Mouse (Mus musculus) MN1 (cell line): Measurements from ENCODE around the gene 1700020D05Rik.

Experiments used
- DNase-seq: peaks from one replicate; pipeline ENCODE4 v3.0.0-alpha.2; 2016; ENCODE audit warnings: low spot score

The 1700020D05Rik gene

DNA sequence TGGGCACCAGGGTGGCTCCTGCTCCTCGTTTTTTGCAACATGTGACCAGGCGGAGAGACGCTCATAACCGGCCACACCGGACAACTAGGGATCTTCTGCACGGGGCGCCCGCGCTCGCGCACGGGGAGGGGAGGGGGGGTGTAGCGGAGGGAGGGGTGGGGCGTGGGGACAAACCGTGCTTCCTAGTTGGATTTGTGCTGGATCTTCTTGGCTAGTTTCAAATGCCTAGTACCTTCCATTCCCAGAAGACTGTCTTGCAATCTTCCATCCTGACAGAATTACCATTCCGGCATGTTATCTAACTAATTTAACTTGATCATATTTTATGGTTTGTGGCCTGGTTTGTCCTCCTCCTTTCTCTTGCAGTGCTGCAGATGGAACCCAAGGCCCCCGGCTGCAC lies at the start of gene 1700020D05Rik:
1700020D05Rik (minus strand) TSS at position 101 of the 400 bp plus-strand sequence.
- DNase-seq = no peak

DNA sequence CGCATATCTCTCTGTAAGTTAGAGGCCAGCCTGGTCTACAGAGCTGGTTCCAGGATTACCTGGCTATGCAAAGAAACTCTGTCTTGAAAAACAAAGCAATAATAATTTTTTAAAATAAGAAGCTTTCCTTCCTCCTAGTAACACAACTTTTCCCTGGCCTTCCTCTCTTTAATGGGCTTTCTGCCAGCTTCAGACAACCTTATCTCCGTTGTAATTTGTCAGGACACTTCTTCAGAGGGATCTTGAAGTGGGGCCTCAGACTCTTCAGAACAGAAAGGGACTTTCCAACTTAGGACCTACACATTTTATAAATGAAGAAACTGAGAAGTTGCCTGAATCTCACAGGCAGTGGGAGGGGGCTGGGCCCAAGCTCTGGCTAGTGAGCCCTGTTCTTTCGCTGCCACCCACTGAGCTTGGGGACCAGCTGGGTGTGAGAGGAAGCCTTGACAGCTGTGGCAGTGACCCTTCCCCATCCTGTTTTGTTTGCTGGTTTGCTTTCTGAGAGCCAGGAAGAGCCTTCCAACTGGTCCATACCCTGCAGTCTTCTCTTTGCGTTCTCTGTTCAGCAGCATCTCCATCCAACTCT lies 44.0 kb upstream of the 1700020D05Rik start:
- no peak for DNase-seq

GRCm38 (mm10) chr19:5544031-5544430 lies 40.4 kb upstream of the 1700020D05Rik start:
- DNase-seq = no peak

DNA sequence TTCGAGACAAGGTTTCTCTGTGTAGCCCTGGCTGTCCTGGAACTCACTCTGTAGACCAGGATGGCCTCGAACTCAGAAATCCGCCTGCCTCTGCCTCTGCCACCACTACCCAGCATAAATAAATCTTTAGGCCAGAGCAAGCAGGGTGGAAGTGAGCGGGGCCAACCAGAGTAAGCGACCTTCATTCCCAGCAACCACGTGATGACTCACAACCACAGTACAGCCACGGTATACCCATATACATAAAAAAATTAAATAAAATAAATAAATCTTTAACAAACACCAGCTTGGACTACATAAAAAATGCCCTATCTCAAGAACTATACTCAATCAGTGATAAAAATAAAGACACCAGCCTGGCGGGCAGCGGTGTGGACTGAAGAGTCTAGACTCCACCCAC lies 39.8 kb upstream of the 1700020D05Rik start:
- DNase-seq = no peak

DNA sequence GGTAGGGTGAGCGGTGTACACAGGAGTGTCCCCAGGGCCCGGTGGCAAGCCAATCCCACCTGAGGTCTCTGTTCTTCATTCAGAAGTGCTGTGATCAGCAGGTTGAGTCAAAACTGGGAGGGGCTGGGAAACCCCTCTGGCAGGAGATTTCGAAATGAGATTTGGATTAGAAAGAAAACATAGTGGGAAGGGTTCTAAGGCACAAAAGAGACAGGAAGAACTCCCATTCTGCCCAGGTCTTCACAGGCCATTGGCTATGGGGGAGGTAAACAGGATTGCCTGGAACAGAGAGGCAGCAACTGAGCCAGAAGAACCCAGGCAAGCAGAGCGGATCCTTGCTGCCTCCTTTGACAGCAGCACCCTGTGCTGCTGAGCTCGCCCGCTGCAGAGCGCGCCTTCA lies 35.2 kb upstream of the 1700020D05Rik start:
- no peak for DNase-seq

DNA sequence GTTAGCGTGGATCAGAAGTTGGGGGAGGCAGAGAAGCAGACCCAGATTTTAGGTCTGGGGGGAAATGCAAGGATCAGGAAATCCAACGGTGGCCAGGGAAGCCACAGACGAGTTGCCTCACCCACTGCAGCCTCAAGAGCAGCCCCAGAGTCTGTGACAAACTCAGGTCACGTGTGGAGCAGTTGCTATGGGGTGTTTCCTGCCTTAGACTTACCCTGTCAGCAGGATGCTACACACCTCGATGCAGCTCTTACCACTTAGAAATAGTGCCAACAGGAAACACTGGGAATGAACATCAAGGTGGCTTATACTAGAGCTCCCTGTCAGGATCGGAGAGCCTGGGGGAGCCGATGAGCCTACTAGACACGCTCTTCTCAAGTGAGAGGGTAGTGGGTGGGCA lies 28.9 kb upstream of the 1700020D05Rik start:
- DNase-seq = no peak

DNA sequence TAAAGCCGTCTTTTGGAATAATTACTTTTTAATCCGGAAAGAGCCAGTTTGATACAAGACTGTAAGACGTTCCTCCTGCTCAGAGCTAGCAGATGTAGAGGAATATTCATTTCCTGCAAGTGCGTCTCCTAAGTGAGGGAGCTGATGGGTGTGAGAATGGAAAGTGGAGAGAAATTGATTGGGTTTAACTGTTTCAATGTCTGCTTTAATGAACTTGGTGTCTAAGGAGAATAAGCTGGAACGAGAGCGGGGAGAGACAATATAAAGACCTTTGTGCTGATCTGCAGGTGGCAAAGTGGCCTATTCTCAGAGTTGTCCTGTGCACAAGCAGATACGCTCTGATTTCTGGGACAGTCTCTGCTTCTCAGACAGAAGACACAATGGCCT lies 26.5 kb upstream of the 1700020D05Rik start:
- no peak for DNase-seq

DNA sequence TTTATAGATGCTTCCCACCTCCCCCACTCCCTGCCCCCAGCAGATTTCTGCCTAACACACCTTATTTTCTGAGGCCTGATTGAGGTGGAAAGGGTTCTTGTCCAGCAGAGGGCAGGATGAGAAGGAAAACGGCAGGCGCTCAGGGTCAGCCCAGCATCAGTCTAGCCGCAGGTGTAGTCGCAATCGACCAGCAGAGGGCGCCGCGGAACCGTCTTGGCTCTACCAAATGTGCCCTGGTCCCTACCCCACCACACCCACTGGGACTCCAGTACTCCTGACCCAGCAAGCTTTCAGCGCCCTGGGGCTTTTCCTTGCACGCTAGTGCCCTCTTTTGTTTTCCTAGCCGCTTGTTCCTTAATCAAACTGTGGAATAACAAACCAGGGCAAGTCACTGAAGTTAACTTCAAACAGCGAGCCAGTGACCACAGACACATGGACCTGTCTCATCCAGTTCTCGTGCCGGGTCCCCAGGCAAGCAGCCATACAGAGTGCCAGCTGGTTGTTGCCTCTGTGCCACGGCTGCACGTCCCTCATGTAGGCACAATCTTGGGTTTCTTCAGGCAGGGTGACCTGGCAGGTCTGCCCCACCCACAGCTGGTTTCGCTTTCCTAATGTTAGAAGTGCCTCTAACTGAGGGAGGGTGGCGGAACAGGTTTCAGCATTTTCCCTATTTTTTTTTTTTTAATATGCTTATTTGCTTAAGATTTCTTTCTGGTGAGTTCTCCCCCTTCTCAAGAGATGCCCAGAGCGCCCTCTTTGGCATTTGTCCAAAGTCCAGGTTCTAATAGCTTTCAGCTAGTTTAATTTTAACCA lies 25.9 kb upstream of the 1700020D05Rik start:
- DNase-seq = peak; percentile 94

DNA sequence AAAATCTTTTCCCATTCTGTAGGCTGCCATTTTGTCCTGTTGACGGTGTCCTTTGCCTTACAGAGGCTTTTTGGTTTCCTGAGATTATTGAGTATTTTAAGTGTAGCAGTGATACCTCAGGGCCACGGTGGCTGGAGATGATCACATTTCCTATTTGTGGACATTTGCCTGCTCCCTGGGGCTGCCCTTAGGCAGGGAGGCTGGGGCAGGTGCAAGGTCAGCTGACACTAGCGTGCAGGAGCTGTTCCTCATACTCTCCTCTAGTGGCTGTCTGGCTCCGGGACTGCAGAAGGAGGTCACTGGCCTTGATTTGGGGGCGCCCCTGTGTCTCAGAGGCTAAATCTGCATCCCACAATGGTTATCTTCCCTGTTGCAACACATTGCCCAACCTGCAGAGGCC lies 21.6 kb upstream of the 1700020D05Rik start:
- DNase-seq = no peak

DNA sequence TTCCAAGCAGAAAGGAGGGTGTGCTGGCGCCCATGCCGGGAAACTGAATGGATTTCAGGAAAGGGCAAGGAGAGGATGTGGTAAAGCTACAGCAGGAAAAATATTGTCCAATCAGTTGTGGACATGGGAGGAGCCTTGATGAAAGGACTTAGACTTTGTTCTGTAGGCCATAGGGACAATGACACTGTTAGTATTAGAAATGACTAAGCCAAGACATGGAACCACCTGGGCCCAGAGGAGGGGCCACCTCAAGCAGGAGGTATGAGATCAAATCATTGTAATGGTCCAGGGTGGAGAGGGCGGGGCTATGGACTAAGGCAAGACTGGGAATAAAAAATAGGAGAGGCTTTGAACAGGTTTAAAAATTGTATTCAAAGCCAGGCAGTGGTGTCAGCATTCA lies 15.1 kb upstream of the 1700020D05Rik start:
- DNase-seq = no peak

- no peak for DNase-seq
These were observed 13.4 kb upstream of the 1700020D05Rik start for GRCm38 (mm10) chr19:5516906-5517505.

GRCm38 (mm10) chr19:5515840-5516777 lies 12.5 kb upstream of the 1700020D05Rik start:
- no peak for DNase-seq

DNA sequence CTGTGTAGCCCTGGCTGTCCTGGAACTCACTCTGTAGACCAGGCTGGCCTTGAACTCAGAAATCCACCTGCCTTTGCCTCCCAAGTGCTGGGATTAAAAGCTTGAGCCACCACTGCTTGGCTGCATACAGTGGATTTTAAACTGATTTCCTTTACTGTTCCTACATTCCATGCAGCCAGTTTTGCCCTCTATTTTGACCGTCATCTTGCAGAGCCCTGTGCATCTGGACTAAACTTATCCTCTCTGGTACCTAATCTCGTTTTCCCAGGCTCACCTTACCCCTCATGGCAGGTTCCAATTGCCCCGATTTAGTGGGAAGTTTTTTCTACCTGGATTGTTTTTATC lies 9.4 kb upstream of the 1700020D05Rik start:
- no peak for DNase-seq

DNA sequence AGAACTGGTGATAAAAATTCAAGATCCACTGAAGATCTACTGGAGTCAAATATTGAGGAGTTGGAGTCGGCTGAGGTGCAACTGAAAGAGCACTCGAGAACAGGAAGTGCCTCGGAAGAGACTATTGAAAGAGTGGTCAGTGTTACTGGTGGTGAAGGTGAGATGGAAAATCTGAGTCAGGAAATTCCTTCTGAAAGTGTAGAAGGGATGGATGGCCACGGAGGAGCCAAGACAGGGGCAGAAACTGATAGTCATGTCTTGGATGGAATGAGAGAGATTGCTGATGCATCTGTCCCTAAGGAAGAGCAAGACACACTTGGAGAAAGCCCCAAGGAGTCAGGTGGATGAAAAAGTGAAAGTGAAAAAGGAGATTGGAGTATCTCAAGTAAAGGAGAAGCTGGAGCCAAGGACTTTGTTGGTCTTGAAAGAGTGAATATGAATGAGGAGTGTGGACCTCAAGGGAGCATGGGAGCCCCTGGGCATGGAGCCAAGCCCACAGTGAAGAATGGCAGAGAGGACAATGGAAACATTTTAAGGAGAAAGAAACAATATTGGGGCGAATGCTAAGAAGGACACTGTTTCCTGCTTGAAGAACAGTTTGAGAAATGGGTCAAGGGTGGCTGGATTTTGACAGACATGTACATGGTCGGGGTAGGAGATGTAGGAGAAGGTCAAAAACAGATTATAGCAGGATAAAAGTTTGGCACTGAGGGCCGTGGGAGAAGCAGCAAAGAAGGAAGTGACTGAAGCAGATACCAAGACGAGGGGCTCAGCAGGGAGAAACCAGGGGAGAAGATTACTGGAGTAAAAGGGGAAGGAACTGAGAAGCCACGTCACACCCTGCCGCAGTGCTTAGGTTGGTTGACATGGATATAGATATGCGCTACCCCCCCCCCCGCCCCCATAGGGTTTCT lies 8.8 kb upstream of the 1700020D05Rik start:
- no peak for DNase-seq

DNA sequence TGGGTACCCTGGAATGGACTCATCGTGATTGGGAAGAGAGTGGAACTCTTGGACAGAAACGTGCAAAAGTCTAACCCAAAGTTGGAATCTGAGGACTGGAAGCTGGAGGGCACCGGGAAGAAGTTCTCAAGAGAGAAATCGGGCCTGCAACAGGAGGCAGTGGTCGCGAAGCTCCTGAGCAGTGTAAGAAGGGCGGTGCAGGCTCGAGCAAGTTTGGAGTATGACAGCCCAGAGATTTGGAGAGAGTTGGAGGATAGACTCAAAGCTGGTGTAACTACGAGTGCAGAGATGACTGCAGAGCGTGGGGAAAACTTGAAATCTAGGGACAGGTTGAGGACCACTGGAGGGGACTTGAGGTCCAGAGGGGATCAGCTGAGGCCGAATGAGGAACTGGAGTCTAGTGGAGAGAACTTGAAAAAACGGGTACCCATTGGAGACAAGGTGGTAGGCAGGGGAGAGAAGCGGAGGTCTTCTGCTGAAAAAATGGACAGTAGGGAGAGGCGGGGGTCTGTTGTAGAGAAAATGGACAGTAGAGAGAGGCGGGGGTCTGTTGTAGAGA lies 7.6 kb upstream of the 1700020D05Rik start:
- DNase-seq = no peak

DNA sequence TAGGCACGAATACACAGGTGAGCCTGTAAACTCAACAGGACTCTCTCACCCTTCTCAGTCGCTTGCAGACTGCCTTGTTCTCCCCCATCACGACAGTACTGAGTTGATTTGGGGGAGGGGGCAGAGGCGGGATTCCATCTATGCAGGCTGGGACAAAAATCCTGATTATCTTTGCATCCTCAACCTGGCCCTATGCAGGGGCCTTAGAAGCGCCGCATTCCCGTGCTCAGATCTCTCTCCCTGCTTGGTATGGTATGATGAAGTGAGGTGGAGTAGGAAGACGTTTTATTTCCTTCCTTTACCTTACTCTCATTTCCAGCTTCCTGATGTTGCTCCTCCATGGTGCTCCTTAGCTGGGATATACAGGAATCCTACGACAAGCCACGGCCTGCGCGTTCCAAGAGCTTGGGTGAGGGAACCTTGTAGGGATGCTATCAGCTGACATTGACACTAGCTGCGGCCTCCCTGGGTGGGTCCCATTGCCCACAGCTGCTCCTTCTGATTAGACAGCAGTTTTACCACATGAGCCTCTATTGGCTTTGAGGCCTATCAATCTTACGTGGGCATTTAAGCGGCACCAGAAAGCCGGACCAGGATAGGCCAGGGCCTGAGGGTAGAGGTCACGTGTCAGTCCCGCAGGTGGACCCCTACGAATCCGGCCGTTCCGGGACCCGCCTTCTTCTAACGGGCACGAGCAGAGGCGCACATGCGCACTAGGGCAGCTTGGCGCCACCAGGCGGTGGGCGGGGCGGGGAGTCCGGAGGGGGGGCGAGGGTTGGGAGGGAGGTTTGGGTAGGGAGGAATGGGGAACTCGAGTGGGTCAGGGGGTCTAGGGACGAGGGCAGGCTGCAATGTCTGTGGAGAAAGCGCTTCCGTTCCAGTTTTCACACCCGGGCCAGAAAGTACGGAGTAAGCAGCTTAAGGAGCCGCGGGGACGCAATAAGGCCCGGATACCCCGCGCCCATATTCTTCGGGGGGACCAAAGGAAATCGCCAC lies 6.7 kb upstream of the 1700020D05Rik start, which contains the start of gene Snx32:
Snx32 (minus strand) TSS at position 508 of the 996 bp plus-strand sequence.
- peak; percentile 96 for DNase-seq

- DNase-seq = no peak
These were observed 3.2 kb downstream of the 1700020D05Rik start for GRCm38 (mm10) chr19:5500330-5500875.

- no peak for DNase-seq
These were observed 7.6 kb downstream of the 1700020D05Rik start for GRCm38 (mm10) chr19:5496052-5496370.

GRCm38 (mm10) chr19:5495353-5496051 lies 8.1 kb downstream of the 1700020D05Rik start:
- no peak for DNase-seq
